Mouse (Mus musculus) kidney, adult 2 months (tissue): ENCODE data around the gene Il5ra. TPM values are rescaled to one million over a fixed set of nuclear protein-coding genes. Genes with fewer than 3 reads are reported as not detected.

Source experiments
- DNase-seq: peaks from one replicate; pipeline ENCODE4 v3.0.0; 2021
- H3K27ac ChIP-seq: fragments of 200-500 bp; 2 replicates; pipeline ENCODE4 v1.5.1; 2012; ENCODE audit warnings: low read depth, low read length, control low read depth, inconsistent platforms; ENCODE audit not compliant: insufficient read depth
- H3K27me3 ChIP-seq: fragments of 200-500 bp; replicated peaks from 2 replicates; pipeline ENCODE4 v1.6.1; 2012; ENCODE audit warnings: mild to moderate bottlenecking, moderate library complexity, low read length, inconsistent platforms; ENCODE audit not compliant: control insufficient read depth, insufficient read depth
- H3K36me3 ChIP-seq: fragments of 200-500 bp; 2 replicates; pipeline ENCODE4 v1.6.1; 2012; ENCODE audit warnings: mild to moderate bottlenecking, moderate library complexity, low read length, inconsistent platforms; ENCODE audit not compliant: control insufficient read depth, insufficient read depth
- H3K4me1 ChIP-seq: fragments of 200-500 bp; 2 replicates; pipeline ENCODE4 v1.6.1; 2011; ENCODE audit warnings: low read length; ENCODE audit not compliant: control insufficient read depth, insufficient read depth
- H3K4me3 ChIP-seq: fragments of 200-500 bp; 2 replicates; pipeline ENCODE4 v1.5.1; 2011; ENCODE audit warnings: mild to moderate bottlenecking, low read depth, low read length, control low read depth; ENCODE audit not compliant: insufficient read depth
- CTCF ChIP-seq: fragments of 200-500 bp; conservative IDR thresholded peaks from 2 replicates; pipeline ENCODE4 v1.5.1; 2011; ENCODE audit warnings: low read depth, mild to moderate bottlenecking, control low read depth, low read length, moderate library complexity, mixed read lengths; ENCODE audit not compliant: insufficient read depth, insufficient read length
- POLR2A ChIP-seq: fragments of 200-500 bp; IDR thresholded peaks from one replicate; pipeline ENCODE4 v1.6.1; 2011; ENCODE audit warnings: low read depth, low read length, control low read depth
- WGBS: fragments of 180-500 bp; shearing (Covaris S2); methylation state at CpG from one replicate; pipeline ENCODE4 v1.1.7; 2018; 5-methylcytosine and 5-hydroxymethylcytosine counted together
- polyA plus RNA-seq: library from polyadenylated mRNA; depleted of rRNA; stranded (reverse); fragments of >200 nt; gene quantifications from 2 replicates; pipeline ENCODE4 v1.2.3, GENCODE M21; 2012

Il5ra gene
- polyA plus RNA-seq, 1 experiment = 0.94 TPM

DNA sequence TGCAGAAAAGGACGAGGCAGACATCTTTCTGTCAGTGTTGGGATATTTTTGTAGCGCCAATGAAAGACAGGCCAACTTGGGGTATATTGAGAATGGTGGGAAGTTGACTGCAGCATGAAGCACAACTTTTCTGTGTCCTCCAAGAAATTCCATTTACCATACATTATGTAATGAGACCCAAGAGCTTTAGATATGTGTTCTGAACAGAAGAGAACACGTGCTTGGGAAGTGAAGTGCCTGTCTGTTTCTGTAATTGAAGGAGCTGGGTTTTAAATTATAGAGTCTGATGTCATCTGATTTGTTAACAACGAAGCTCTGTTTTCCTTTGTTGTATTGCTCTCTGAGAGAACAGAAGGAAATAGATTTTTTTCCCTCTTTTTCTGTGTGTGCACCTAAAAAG lies 21.2 kb upstream of the Il5ra start:
- no peak for DNase-seq
- peak overlapping the region; percentile 78 for H3K4me3 ChIP-seq
- TF ChIP-seq POLR2A = no peak
- TF ChIP-seq CTCF = no peak
- no peaks in the 10 kb centered on the region for H3K27me3 ChIP-seq
- H3K4me1 ChIP-seq = peaks cover 4% of the 10 kb centered on the region; the same call in 1 of the 2 replicates
- H3K36me3 ChIP-seq = peaks cover 2% of the 10 kb centered on the region; the same call in 1 of the 2 replicates
- 16% methylated on average over 4 of the region's 4 CpGs for WGBS
- H3K27ac ChIP-seq = no peak overlapping the region

DNA sequence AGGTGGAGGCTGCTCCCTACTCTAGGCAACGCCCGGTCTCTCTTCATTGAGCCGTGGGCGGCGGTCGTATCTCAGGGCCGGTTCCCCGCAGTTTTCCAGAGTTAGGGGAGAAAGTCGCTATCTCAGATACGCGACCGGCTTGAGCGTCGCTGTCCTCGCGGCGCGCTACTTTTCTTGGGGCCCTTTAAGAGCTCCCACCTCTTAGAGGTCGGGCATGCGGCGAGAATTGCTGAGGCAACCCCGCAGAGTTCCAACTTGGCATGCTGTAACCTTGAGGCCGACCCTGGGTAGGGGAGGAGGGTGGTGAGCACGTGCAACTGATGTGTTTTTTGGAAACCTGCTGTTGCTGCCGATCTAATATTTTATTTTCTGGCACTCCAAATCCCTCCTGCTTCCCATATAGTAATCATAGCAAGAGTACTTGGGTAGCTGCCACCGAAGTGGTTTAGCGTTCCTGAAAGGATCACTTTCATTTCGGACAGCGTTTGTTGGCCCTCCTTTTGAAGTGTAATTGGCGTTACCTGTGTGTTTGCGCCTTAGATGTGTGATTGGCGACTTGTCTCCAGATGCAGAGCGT lies 20.5 kb upstream of the Il5ra start:
- DNase-seq = peak; percentile 8
- Histone ChIP-seq H3K36me3 (peaks cover 2% of the 10 kb centered on the region; the same call in 1 of the 2 replicates), H3K4me3 (peak overlapping the region; percentile 78), H3K27me3 (no peaks in the 10 kb centered on the region), H3K27ac (peak overlapping the region; percentile 39; the same call in 1 of the 2 replicates), H3K4me1 (peaks cover 4% of the 10 kb centered on the region; the same call in 1 of the 2 replicates)
- TF ChIP-seq CTCF (no peak), POLR2A (no peak)
- under 1% methylated on average over 33 of the region's 33 CpGs for WGBS

DNA sequence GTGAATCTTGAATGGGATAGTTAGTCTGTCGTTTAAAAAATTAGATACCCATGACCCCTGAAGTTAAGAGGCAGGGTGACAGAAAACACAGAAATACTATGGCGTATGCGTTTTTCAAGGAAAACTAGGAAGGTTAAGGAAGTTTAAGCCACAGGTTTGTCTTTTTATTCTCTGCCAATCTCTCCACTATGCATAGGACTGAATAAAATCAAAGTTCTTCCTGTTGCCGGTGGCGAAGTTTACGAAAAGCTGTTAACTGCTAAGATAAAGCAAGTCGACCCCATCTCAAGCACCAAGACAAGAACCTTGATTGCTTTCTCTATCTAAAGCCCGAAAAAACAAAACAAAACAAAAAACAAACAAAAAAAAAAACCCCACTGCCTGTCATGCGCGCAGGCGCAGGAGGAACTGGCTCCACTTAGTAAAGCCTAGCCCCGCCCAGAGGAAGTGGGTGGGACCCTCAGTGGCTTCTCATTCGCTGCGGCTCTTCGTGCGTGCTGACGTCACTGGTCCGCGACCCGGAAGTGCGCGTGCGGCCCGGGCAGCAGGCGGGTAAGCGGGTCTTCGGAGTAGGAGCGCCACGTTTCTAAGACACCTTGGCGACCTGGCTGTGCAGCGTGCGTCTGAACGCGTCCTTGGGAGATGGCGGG lies 19.9 kb upstream of the Il5ra start, which contains the start of gene Trnt1:
TSS of gene Trnt1 (plus strand) at position 481 of the 650 bp plus-strand sequence.
- TF ChIP-seq POLR2A (peak; percentile 78), CTCF (no peak)
- 4% methylated on average over 35 of the region's 35 CpGs for WGBS
- peak within 1 kb of the TSS; percentile 79; the same call in 1 of the 2 replicates for H3K27ac ChIP-seq
- peaks cover 2% of the 10 kb centered on the region; the same call in 1 of the 2 replicates for H3K36me3 ChIP-seq
- peaks cover 4% of the 10 kb centered on the region; the same call in 1 of the 2 replicates for H3K4me1 ChIP-seq
- DNase-seq = peak; percentile 99
- H3K27me3 ChIP-seq = no peaks in the 10 kb centered on the region
- H3K4me3 ChIP-seq = peak within 1 kb of the TSS; percentile 78

DNA sequence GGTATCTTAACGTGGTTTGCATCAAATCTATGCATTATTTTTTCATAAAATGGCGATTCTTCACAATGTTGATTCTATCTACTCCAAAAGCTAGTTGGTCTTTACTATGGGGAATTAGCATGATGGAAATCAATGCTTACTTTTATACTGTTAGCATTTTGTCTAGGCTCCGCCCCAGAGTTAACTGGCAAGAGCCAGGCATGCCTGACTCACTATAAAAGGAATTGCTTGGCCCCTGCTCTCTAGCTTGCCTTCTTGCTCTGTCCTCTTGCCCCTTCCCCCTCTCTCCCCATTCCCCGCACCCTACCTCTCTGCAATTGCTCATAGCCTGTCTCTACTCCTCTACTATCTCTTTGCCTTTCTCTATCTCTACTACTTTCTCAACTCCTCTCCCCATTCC lies 17.9 kb upstream of the Il5ra start:
- no peak for TF ChIP-seq POLR2A
- no peak for TF ChIP-seq CTCF
- Histone ChIP-seq H3K27ac (no peak overlapping the region), H3K4me3 (no peak overlapping the region), H3K27me3 (no peaks in the 10 kb centered on the region), H3K4me1 (peaks cover 4% of the 10 kb centered on the region; the same call in 1 of the 2 replicates), H3K36me3 (no peaks in the 10 kb centered on the region; the same call in 1 of the 2 replicates)
- DNase-seq = no peak
- 79% methylated on average over 4 of the region's 4 CpGs for WGBS

DNA sequence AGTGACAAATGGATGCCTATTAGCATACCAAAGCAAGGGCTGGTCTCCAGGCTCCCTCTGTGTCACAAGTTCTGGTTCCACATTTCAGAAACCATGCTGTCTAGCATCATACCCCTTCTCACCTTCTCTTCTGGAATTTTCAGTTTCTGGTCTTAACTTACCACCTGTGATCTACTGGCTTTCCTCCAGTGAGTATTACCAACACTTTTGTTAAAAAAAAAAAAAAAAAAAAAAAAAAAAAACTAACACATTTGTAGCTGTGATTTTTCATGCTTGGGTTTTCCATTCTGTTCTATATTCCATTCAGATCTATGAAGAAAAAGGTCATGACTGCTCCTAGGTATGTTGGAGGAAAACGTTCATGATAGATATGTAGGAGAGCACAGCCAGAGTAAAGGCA lies 17.1 kb upstream of the Il5ra start:
- Histone ChIP-seq H3K4me3 (no peak overlapping the region), H3K4me1 (peaks cover 4% of the 10 kb centered on the region; the same call in 1 of the 2 replicates), H3K27ac (no peak overlapping the region), H3K36me3 (no peaks in the 10 kb centered on the region), H3K27me3 (no peaks in the 10 kb centered on the region)
- WGBS = 69% methylated on average over 1 of the region's 1 CpGs
- no peak for DNase-seq
- TF ChIP-seq POLR2A = no peak
- no peak for TF ChIP-seq CTCF

DNA sequence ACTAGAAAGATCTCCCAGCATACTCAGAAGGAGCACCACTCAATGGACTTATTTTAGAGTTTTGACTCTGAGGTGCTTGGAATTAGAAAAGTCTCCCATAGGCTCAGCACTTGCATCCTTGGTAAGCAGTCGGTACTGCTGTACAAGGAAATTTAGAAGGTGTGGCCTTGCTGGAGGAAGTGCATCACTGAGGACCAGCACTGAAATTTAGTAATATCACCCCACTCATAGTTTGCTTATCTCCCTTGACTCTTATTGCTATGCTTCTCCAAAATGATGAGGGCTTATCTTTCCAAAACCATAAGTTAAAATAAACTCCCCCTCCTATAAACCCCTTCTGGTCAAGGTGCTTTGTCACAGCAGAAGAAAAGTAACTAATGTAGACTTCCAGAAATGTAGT lies 12.6 kb upstream of the Il5ra start:
- DNase-seq = no peak
- WGBS = 87% methylated on average over 1 of the region's 1 CpGs
- no peak overlapping the region for H3K4me3 ChIP-seq
- TF ChIP-seq CTCF (no peak), POLR2A (no peak)
- no peaks in the 10 kb centered on the region for H3K36me3 ChIP-seq
- no peaks in the 10 kb centered on the region for H3K27me3 ChIP-seq
- no peaks in the 10 kb centered on the region for H3K4me1 ChIP-seq
- H3K27ac ChIP-seq = no peak overlapping the region
